Mouse (Mus musculus) CH12F3 (cell line): ENCODE measurements at regions not wholly inside any gene's neighbourhood (a gene's known extent, or its start where the extent isn't known, plus 50 kb on each side); places are given as distances from the start of the nearest gene placed in this dataset.

Experiments used
- in situ Hi-C: fragments of 300-500 bp; cut with MboI; formaldehyde crosslinking; loops from 2 replicates; pipeline ENCODE4 v1.14.3; 2020; ENCODE audit warnings: low sequenced_read_pairs

GRCm38 (mm10) chrX:166727823-166728621, 142.5 kb upstream of the Egfl6 start:
- in situ Hi-C loops, result no loop called here

- in situ Hi-C loops, result no loop called here
Observed at GRCm38 (mm10) chrX:166725761-166726503, 140.4 kb upstream of the Egfl6 start.

GRCm38 (mm10) chrX:166718075-166718474, 132.6 kb upstream of the Egfl6 start:
- in situ Hi-C loops, result no loop called here

GRCm38 (mm10) chrX:166709306-166709705, 123.8 kb upstream of the Egfl6 start:
- in situ Hi-C loops, result no loop called here

GRCm38 (mm10) chrX:166708106-166708505, 122.6 kb upstream of the Egfl6 start:
- in situ Hi-C loops, result no loop called here

GRCm38 (mm10) chrX:166707029-166707428, 121.5 kb upstream of the Egfl6 start:
- in situ Hi-C loops, result no loop called here

GRCm38 (mm10) chrX:166704311-166704710, 118.8 kb upstream of the Egfl6 start:
- in situ Hi-C loops, result no loop called here

- in situ Hi-C loops, result no loop called here
Observed at GRCm38 (mm10) chrX:166694219-166694618, 108.7 kb upstream of the Egfl6 start.

- in situ Hi-C loops, result no loop called here
Observed at GRCm38 (mm10) chrX:166688779-166689178, 103.3 kb upstream of the Egfl6 start.

GRCm38 (mm10) chrX:166673404-166673803, 87.9 kb upstream of the Egfl6 start:
- in situ Hi-C loops, result no loop called here

GRCm38 (mm10) chrX:166672617-166673016, 87.1 kb upstream of the Egfl6 start:
- in situ Hi-C loops, result no loop called here

GRCm38 (mm10) chrX:166671853-166672252, 86.3 kb upstream of the Egfl6 start:
- in situ Hi-C loops, result no loop called here

- in situ Hi-C loops, result loop anchor here (10.0 kb wide), 2 partner anchors 138 to 568 kb away; no protein-coding TSS in a partner anchor
Observed at GRCm38 (mm10) chrX:166666304-166666703, 80.8 kb upstream of the Egfl6 start.

GRCm38 (mm10) chrX:166661808-166662207, 76.3 kb upstream of the Egfl6 start:
- in situ Hi-C loops, result loop anchor here (10.0 kb wide), 2 partner anchors 143 to 573 kb away; no protein-coding TSS in a partner anchor

GRCm38 (mm10) chrX:166661043-166661718, 75.7 kb upstream of the Egfl6 start:
- in situ Hi-C loops, result loop anchor here (10.0 kb wide), 2 partner anchors 144 to 574 kb away; no protein-coding TSS in a partner anchor

GRCm38 (mm10) chrX:166660715-166661042, 75.2 kb upstream of the Egfl6 start:
- in situ Hi-C loops, result loop anchor here (10.0 kb wide), 2 partner anchors 144 to 574 kb away; no protein-coding TSS in a partner anchor

GRCm38 (mm10) chrX:166652400-166652799, 66.9 kb upstream of the Egfl6 start:
- in situ Hi-C loops, result loop anchor here (5.0 kb wide), 1 partner anchor 485 kb away; no protein-coding TSS in a partner anchor

GRCm38 (mm10) chrX:166645713-166646112, 60.2 kb upstream of the Egfl6 start:
- in situ Hi-C loops, result no loop called here

- in situ Hi-C loops, result no loop called here
Observed at GRCm38 (mm10) chrX:166641256-166641655, 55.7 kb upstream of the Egfl6 start.

- in situ Hi-C loops, result no loop called here
Observed at GRCm38 (mm10) chrX:166640258-166640657, 54.7 kb upstream of the Egfl6 start.
